Mouse (Mus musculus): Measurements from ENCODE around the gene Ubl4b. TPM values are rescaled to one million over a fixed set of nuclear protein-coding genes. Genes with fewer than 3 reads are reported as not detected.
A peak's percentile ranks its signal among the peaks of the same experiment; 100 is the strongest.

Ubl4b gene
- polyA plus RNA-seq, 1 experiment from 2014 or later, result not detected

GRCm38 (mm10) chr3:107511416-107511815 lies 43.5 kb downstream of the Ubl4b start:
- H3K9ac ChIP-seq, result no peak overlapping the region
- H3K4me1 ChIP-seq, result peaks cover 9% of the 10 kb centered on the region
- no peaks in the 10 kb centered on the region for H3K36me3 ChIP-seq
- H3K4me2 ChIP-seq, result no peak overlapping the region
- H3K27me3 ChIP-seq, result peaks cover 47% of the 10 kb centered on the region
- no peak overlapping the region for H3K4me3 ChIP-seq (replicated peaks)
- no peaks in the 10 kb centered on the region for H3K9me3 ChIP-seq (replicated peaks)
- H3K27ac ChIP-seq, result no peak overlapping the region
- 0 out of 2 replicates have a peak, but pooled peaks have one; percentile 27 for ATAC-seq (replicated peaks; ENCODE audit: low FRiP score)
- 52% methylated on average over 3 of the region's 3 CpGs for WGBS

- 73% methylated on average over 8 of the region's 8 CpGs for WGBS
- Histone ChIP-seq H3K4me3 (replicated peaks) (no peak overlapping the region), H3K9me3 (replicated peaks) (no peaks in the 10 kb centered on the region), H3K27me3 (peaks cover 24% of the 10 kb centered on the region), H3K27ac (no peak overlapping the region), H3K4me2 (no peak overlapping the region), H3K4me1 (peaks cover 24% of the 10 kb centered on the region), H3K9ac (no peak overlapping the region), H3K36me3 (no peaks in the 10 kb centered on the region)
- no peak for ATAC-seq (replicated peaks; ENCODE audit: low FRiP score)
Observed at GRCm38 (mm10) chr3:107508696-107509095, 46.2 kb downstream of the Ubl4b start.

GRCm38 (mm10) chr3:107507966-107508365 lies 46.9 kb downstream of the Ubl4b start:
- no peak overlapping the region for H3K4me2 ChIP-seq
- no peak overlapping the region for H3K9ac ChIP-seq
- no peaks in the 10 kb centered on the region for H3K9me3 ChIP-seq (replicated peaks)
- no peak overlapping the region for H3K27ac ChIP-seq
- H3K4me1 ChIP-seq, result peaks cover 24% of the 10 kb centered on the region
- no peak for ATAC-seq (replicated peaks; ENCODE audit: low FRiP score)
- no peak overlapping the region for H3K4me3 ChIP-seq (replicated peaks)
- H3K27me3 ChIP-seq, result peaks cover 17% of the 10 kb centered on the region
- no peaks in the 10 kb centered on the region for H3K36me3 ChIP-seq
- WGBS, result 77% methylated on average over 9 of the region's 9 CpGs

- H3K36me3 ChIP-seq, result no peaks in the 10 kb centered on the region
- peaks cover 29% of the 10 kb centered on the region for H3K4me1 ChIP-seq
- no peaks in the 10 kb centered on the region for H3K9me3 ChIP-seq (replicated peaks)
- H3K9ac ChIP-seq, result no peak overlapping the region
- H3K27me3 ChIP-seq, result peaks cover 15% of the 10 kb centered on the region
- H3K4me2 ChIP-seq, result peak overlapping the region; percentile 27; the same call in 1 of the 2 replicates
- peak overlapping the region; percentile 84 for H3K27ac ChIP-seq
- no peak for ATAC-seq (replicated peaks; ENCODE audit: low FRiP score)
- no peak overlapping the region for H3K4me3 ChIP-seq (replicated peaks)
- WGBS, result 40% methylated on average over 4 of the region's 4 CpGs
Observed at GRCm38 (mm10) chr3:107506531-107506930, 48.3 kb downstream of the Ubl4b start.

- WGBS, result 41% methylated on average over 4 of the region's 4 CpGs
- H3K9ac ChIP-seq, result no peak overlapping the region
- peak; percentile 91 for ATAC-seq (replicated peaks; ENCODE audit: low FRiP score)
Observed at GRCm38 (mm10) chr3:107505464-107506367, 49.2 kb downstream of the Ubl4b start.

GRCm38 (mm10) chr3:107504542-107504941 lies 50.3 kb downstream of the Ubl4b start:
- 75% methylated on average over 1 of the region's 1 CpGs for WGBS
- no peak for ATAC-seq (replicated peaks; ENCODE audit: low FRiP score)
- Histone ChIP-seq H3K4me1 (peaks cover 31% of the 10 kb centered on the region), H3K36me3 (peaks cover 12% of the 10 kb centered on the region), H3K9ac (no peak overlapping the region), H3K9me3 (replicated peaks) (peaks cover 6% of the 10 kb centered on the region), H3K4me3 (replicated peaks) (no peak overlapping the region), H3K27ac (no peak overlapping the region), H3K4me2 (no peak overlapping the region), H3K27me3 (peaks cover 14% of the 10 kb centered on the region; the same call in 1 of the 2 replicates)

More at GRCm38 (mm10) chr3:107505464-107506367, 49.2 kb downstream of the Ubl4b start:
- H3K27me3 ChIP-seq, result peaks cover 18% of the 10 kb centered on the region
- peak overlapping the region; percentile 84 for H3K27ac ChIP-seq
- no peaks in the 10 kb centered on the region; the same call in 1 of the 2 replicates for H3K9me3 ChIP-seq (replicated peaks)
- no peak overlapping the region for H3K4me3 ChIP-seq (replicated peaks)
- 0 out of 2 replicates have a peak, but pooled peaks cover under 1% of the 10 kb centered on the region for H3K36me3 ChIP-seq
- peaks cover 31% of the 10 kb centered on the region for H3K4me1 ChIP-seq
- H3K4me2 ChIP-seq, result peak overlapping the region; percentile 27; the same call in 1 of the 2 replicates

GRCm38 (mm10) chr3:107503716-107504115 lies 51.2 kb downstream of the Ubl4b start:
- 87% methylated on average over 2 of the region's 2 CpGs for WGBS
- H3K4me3 ChIP-seq (replicated peaks), result no peak overlapping the region
- no peak overlapping the region for H3K9ac ChIP-seq
- H3K27ac ChIP-seq, result no peak overlapping the region
- H3K27me3 ChIP-seq, result peaks cover 12% of the 10 kb centered on the region; the same call in 1 of the 2 replicates
- peaks cover 16% of the 10 kb centered on the region for H3K36me3 ChIP-seq
- peaks cover 31% of the 10 kb centered on the region for H3K4me1 ChIP-seq
- peaks cover 6% of the 10 kb centered on the region for H3K9me3 ChIP-seq (replicated peaks)
- ATAC-seq (replicated peaks; ENCODE audit: low FRiP score), result no peak
- H3K4me2 ChIP-seq, result no peak overlapping the region

Other genes starting within 250 kb of the Ubl4b start
- 15.6 and 17.2 TPM in 2 replicates for gene Rbm15, start 221.4 kb downstream of the Ubl4b start, polyA plus RNA-seq (2015; fragmentation: Nextera tagmentation; extraction: Ambion mirVana)
- gene Kcnc4, start 95.5 kb downstream of the Ubl4b start, polyA plus RNA-seq (2015; fragmentation: Nextera tagmentation; extraction: Ambion mirVana), result 0.26 and 0.31 TPM in 2 replicates
- 3.3 and 3.6 TPM in 2 replicates for gene Slc6a17, start 37.1 kb downstream of the Ubl4b start, polyA plus RNA-seq (2015; fragmentation: Nextera tagmentation; extraction: Ambion mirVana)
- gene Alx3, start 40.0 kb upstream of the Ubl4b start, polyA plus RNA-seq (2015; fragmentation: Nextera tagmentation; extraction: Ambion mirVana), result 0.10 and 0.19 TPM in 2 replicates
- gene Gm10961, start 76.2 kb upstream of the Ubl4b start, polyA plus RNA-seq (2015; fragmentation: Nextera tagmentation; extraction: Ambion mirVana), result not detected in 2 replicates
- gene Strip1, start 76.6 kb upstream of the Ubl4b start, polyA plus RNA-seq (2015; fragmentation: Nextera tagmentation; extraction: Ambion mirVana), result 45.0 and 46.4 TPM in 2 replicates
- gene Ahcyl1, start 141.5 kb upstream of the Ubl4b start, polyA plus RNA-seq (2015; fragmentation: Nextera tagmentation; extraction: Ambion mirVana), result 92.7 and 94.5 TPM in 2 replicates
- 9.3 and 10.3 TPM in 2 replicates for gene Csf1, start 205.4 kb upstream of the Ubl4b start, polyA plus RNA-seq (2015; fragmentation: Nextera tagmentation; extraction: Ambion mirVana)